8 mouse cellular contexts compared by ENCODE assay signal in the genomic region with DNA sequence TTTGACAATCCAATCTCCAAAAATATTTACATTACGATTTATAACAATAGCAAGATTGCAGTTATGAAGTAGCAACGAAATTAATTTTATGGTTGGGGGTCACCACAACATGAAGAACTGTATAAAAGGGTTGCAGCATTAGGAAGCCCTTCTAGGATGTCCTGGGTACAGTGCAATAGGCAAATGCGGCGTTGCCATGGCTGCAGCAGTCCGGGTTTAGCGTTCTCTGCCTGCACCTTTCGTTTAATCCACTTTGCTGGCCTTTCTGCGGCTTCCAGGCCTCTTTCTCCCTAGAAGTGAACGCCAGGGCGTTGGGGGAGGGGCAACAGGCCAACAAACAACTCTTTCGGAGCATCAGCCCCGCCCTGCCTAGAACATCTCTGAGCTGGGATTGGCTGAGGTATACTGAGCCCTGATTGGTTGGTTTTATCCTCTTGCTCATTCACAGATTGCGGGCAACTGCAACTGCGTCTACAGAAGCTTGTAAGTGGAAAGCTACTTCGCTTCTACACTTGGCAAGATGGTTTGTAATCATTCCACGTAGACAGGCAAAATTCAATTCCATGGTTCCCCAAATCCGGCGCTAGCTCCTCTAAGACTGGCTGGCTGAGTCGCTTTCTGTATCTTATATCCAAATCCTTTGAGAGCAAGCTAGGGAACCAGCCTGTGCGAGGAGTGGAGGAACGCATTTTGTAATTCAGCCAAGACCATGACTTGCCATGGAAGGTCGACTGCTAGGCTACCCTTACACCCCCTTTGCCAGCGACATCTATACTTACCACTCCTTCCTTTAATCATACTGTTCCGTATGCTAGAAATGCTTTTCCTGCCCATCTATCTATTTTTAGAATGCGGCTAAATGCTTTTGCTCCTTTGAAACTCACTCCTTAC. TPM values are rescaled to one million over a fixed set of nuclear protein-coding genes. Genes with fewer than 3 reads are reported as not detected.
DNase-seq lines count a peak whose midpoint lies in the region; ATAC-seq and TF ChIP-seq lines count a peak whose summit lies in the region.

No protein-coding gene starts in this region.

- H3K4me1 ChIP-seq in neural tube, embryonic 14.5 days (ENCODE audit: control insufficient read depth, insufficient read depth, low read length) = peaks cover 12% of the 10 kb centered on the region; the same call in 1 of the 2 replicates

- TF ChIP-seq CTCF in layer of hippocampus, adult 2 months (conservative IDR thresholded peaks at IDR 0.05) = no peak

- H3K4me2 ChIP-seq in neural tube, embryonic 14.5 days (ENCODE audit: low read depth, low read length) = peak overlapping the region; percentile 54

- H3K36me3 ChIP-seq in neural tube, embryonic 14.5 days (ENCODE audit: control insufficient read depth, insufficient read depth, low read length) = peaks cover 8% of the 10 kb centered on the region; the same call in 1 of the 2 replicates

- no peaks in the 10 kb centered on the region for H3K27me3 ChIP-seq in neural tube, embryonic 14.5 days (ENCODE audit: control insufficient read depth, insufficient read depth, low read length)

- H3K27ac ChIP-seq in layer of hippocampus, adult 2 months = peak overlapping the region; percentile 80
- H3K27ac ChIP-seq in neural tube, embryonic 14.5 days (ENCODE audit: low read depth, low read length) = peak overlapping the region; percentile 73

- peak; percentile 97 for DNase-seq in MN1 (ENCODE audit: low spot score)
- peak; percentile 97 for DNase-seq in cerebellum, adult 9-10 months
- peak; percentile 89 to 91 for DNase-seq in layer of hippocampus, adult 2 months (ENCODE audit: low spot score in 2 of 2)
- peak; percentile 87 to 90 for DNase-seq in lung, adult 18-20 months
- peak; percentile 95 for DNase-seq in telencephalon, adult 2 months (ENCODE audit: low read depth, low spot score)

- ATAC-seq in frontal cortex, adult (ENCODE audit: low TSS enrichment) = peak; percentile 100
- peak; percentile 69 to 80 for ATAC-seq in hematopoietic stem cell, adult 5-6 weeks (replicated peaks in 1 of 2; ENCODE audit: insufficient read depth in 1 of 2, low FRiP score in 2 of 2, low TSS enrichment in 1 of 2, low read depth in 1 of 2, poor library complexity in 2 of 2, severe bottlenecking in 2 of 2)
- ATAC-seq in neural tube, embryonic 14.5 days (ENCODE audit: low read depth) = peak; percentile 99

- H3K9me3 ChIP-seq in neural tube, embryonic 14.5 days (ENCODE audit: control insufficient read depth, low read length) = no peaks in the 10 kb centered on the region

- 0 out of 2 replicates have a peak overlapping the region, but pooled peaks have one; percentile 17 for H3K9ac ChIP-seq in neural tube, embryonic 14.5 days (replicated peaks; ENCODE audit: low read depth, low read length)

- WGBS in neural tube, embryonic 14.5 days = 8% methylated on average over 25 of the region's 25 CpGs

- peak overlapping the region; percentile 52 for H3K4me3 ChIP-seq in layer of hippocampus, adult 2 months
- H3K4me3 ChIP-seq in neural tube, embryonic 14.5 days (ENCODE audit: low read depth, low read length) = peak overlapping the region; percentile 16; the same call in 1 of the 2 replicates

RNA-seq across cellular contexts. Expression of a gene that starts 10.9 kb away (rescaled TPM):
- total RNA-seq in hematopoietic stem cell, adult 5-6 weeks (2017) = 7.4 and 9.5 TPM in 2 replicates
- total RNA-seq in layer of hippocampus, adult 2 months (2021) = 10 to 100 TPM; 31.1 to 35.3 TPM
- 34.0 and 38.3 TPM in 2 replicates for polyA plus RNA-seq in neural tube, embryonic 14.5 days (2014; fragmentation: Nextera tagmentation; extraction: Ambion mirVana)

RNA-seq across cellular contexts. Expression of a gene that starts 18.9 kb away (rescaled TPM):
- 56.8 and 61.4 TPM in 2 replicates for total RNA-seq in hematopoietic stem cell, adult 5-6 weeks (2017)
- 10 to 100 TPM; 22.0 to 22.7 TPM for total RNA-seq in layer of hippocampus, adult 2 months (2021)
- polyA plus RNA-seq in neural tube, embryonic 14.5 days (2014; fragmentation: Nextera tagmentation; extraction: Ambion mirVana) = 50.2 and 53.5 TPM in 2 replicates

RNA-seq across cellular contexts. Expression of a gene that starts 39.8 kb away (rescaled TPM):
- total RNA-seq in hematopoietic stem cell, adult 5-6 weeks (2017) = 411 and 444 TPM in 2 replicates
- 100 to 1,000 TPM; 234 TPM for total RNA-seq in layer of hippocampus, adult 2 months (2021)
- polyA plus RNA-seq in neural tube, embryonic 14.5 days (2014; fragmentation: Nextera tagmentation; extraction: Ambion mirVana) = 235 and 280 TPM in 2 replicates

Comparison
In these comparisons a context has a peak if more than half of its experiments do, and no peak if none do; other contexts are left out.
1. Peak in every context shown above with its lines: DNase-seq, ATAC-seq, H3K4me3 ChIP-seq and H3K27ac ChIP-seq.